Mouse (Mus musculus): ENCODE results near the gene Cops7a.

GRCm38 (mm10) chr6:124918890-124919627, 46.3 kb downstream of the Cops7a start:
- TF ChIP-seq USF1 (IDR thresholded peaks at IDR 0.05; ENCODE audit: low read depth) (no peak), CTCF (IDR thresholded peaks at IDR 0.05; ENCODE audit: control insufficient read depth, insufficient read depth, insufficient read length) (no peak), CEBPB (IDR thresholded peaks at IDR 0.05; ENCODE audit: low read depth) (no peak), MAX (IDR thresholded peaks at IDR 0.05) (no peak)
